Mouse (Mus musculus): ENCODE data around the gene Tmem107.

Gene Tmem107

GRCm38 (mm10) chr11:69106842-69107241 is 36.2 kb downstream of the Tmem107 start:
- DNase-seq (ENCODE audit: low spot score) = no peak

DNA sequence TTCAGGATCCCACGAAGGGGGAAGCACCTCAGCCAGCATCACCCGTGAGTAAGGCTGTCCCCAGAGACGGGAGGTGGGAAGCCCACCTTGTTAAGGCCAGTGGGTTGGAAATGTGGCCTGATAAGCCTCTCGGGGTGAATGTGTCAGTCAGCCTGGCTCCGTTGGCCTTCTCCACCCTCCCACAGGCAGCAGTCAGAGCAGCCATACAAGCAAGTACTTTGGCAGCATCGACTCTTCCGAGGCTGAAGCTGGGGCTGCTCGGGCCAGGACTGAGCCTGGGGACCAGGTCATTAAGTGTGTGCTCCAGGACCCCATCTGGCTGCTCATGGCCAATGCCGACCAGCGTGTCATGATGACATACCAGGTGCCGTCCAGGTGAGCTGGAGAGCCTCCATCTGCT is 37.1 kb downstream of the Tmem107 start:
- DNase-seq (ENCODE audit: low spot score) = no peak

DNA sequence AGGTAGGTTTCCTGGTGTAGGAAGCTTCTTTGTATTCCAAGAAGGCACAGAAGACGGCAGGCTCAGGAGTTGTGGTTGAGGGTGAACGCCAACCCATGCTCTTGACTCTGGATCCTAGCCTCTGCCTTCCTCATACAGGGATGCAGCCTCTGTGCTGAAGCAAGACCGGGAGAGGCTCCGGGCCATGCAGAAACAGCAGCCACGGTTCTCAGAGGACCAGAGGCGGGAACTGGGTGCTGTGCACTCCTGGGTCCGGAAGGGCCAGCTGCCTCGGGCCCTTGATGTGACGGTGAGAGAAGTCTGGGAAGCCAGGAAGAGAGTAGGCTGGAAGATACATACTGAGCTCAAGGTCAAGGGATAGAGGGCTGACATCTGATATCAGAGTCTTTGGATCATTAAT is 37.6 kb downstream of the Tmem107 start:
- DNase-seq (ENCODE audit: low spot score) = no peak

- DNase-seq (ENCODE audit: low spot score) = no peak
These were observed 38.7 kb downstream of the Tmem107 start for GRCm38 (mm10) chr11:69109032-69109900.

DNA sequence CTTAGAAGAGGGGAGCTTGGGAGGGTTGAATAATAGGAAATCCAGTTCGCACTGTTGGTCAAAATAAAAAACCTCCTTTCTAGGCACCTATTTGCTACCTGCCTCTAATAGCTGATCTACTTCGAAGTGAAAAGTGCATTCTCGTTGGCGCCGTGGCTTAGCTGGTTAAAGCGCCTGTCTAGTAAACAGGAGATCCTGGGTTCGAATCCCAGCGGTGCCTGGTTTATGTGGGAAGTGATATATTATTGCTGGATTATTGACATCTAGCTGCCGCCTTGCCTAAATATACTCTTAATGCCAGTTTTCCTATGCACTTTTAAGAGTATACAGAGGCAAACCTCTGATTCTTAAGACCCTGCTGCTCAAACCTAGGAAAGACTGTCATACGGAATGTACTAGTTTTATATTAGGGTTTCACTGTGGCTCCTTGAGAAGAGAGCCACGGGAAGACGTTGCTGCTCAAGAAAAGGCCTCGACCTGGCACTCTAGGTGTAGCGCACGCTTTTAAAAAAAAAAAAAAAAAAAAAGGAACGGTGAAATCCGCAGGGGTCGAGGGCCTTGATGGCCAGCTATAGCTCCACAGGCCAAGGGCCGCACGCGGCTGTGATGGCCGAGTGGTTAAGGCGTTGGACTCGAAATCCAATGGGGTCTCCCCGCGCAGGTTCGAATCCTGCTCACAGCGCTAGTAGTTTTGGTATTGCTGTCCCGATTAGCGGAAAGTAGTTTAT is 39.9 kb downstream of the Tmem107 start:
- DNase-seq (ENCODE audit: low spot score) = peak; percentile 92

- no peak for DNase-seq (ENCODE audit: low spot score)
These were observed 40.6 kb downstream of the Tmem107 start for GRCm38 (mm10) chr11:69111051-69111810.

GRCm38 (mm10) chr11:69111865-69112264 is 41.3 kb downstream of the Tmem107 start:
- DNase-seq (ENCODE audit: low spot score) = no peak

DNA sequence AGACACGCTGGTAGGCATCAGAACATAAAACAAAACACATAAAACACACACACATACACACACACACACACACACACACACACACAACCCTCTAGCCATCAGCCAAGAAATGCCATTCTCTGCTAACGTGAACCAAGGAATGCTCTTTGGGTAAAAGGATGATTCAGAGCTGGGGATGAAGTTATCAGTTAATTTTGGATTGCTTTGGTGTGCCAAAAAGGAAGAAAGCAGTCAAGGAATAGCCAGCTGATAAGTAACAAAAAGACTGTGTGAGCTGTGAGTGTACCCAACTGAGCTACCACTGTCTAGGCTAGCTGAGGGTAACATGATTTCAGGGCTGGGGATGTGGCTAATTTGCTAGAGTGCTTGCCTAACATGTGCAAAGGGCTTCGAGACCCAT is 43.4 kb downstream of the Tmem107 start:
- DNase-seq (ENCODE audit: low spot score) = no peak

GRCm38 (mm10) chr11:69114621-69115020 is 44.0 kb downstream of the Tmem107 start:
- DNase-seq (ENCODE audit: low spot score) = no peak

GRCm38 (mm10) chr11:69116843-69117242 is 46.2 kb downstream of the Tmem107 start:
- no peak for DNase-seq (ENCODE audit: low spot score)

GRCm38 (mm10) chr11:69117737-69118695 is 47.4 kb downstream of the Tmem107 start:
- DNase-seq (ENCODE audit: low spot score) = peak; percentile 58

DNA sequence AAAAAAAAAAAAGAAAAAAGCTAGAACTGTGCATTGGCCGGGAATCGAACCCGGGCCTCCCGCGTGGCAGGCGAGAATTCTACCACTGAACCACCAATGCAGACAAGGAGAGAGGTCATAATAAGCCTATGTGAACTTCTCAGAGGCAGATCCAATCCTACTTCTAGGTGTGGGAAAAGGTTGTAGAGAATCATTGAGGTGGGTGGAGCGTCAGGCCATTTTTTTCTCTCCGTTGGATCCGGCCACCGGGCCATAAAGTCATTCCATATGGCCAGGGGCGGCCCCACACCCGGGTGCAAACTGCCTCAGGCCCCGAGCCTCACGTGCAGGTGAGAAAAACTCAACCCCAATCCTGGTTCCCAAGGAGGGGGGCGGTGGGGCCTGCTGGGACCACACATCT is 48.2 kb downstream of the Tmem107 start:
- peak; percentile 89 for DNase-seq (ENCODE audit: low spot score)

DNA sequence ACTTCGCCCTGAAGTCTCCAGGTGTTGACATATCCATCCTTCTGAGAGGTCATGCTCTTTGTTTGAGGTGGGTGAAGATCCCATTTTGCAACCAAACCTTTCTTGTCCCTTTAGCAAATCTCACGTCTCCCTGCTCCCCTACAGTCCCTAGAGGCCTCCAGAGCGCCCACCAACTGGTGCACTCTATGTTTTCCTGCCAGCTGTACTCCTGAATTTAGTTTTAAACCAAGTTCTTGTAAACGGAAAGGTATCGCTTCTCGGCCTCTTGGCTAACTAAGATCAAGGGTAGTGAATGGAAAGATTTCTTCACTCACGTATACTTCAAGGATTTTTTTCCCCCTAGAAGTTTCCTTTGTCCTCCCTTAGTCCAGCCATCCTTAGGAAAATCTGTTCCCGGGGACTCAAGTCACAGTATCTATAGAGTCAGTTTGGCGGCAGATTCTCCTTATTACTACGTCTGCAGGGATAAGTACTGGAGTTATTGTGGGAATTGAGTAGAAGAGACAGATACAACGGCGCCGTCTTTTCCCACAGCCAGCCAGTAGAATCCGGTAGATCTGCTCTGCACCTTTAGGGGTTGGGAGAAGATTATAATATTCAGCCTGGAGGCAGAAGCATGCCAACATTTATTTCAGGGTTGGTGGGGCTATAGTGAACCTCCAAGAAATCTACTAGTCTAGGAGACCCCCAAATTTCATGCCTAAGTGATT is 49.0 kb downstream of the Tmem107 start:
- DNase-seq (ENCODE audit: low spot score) = no peak

GRCm38 (mm10) chr11:69120221-69121000 is 49.8 kb downstream of the Tmem107 start, which contains the start of gene Hes7:
Gene Hes7 (plus strand): TSS chr11:69120404.
- DNase-seq (ENCODE audit: low spot score) = no peak

DNA sequence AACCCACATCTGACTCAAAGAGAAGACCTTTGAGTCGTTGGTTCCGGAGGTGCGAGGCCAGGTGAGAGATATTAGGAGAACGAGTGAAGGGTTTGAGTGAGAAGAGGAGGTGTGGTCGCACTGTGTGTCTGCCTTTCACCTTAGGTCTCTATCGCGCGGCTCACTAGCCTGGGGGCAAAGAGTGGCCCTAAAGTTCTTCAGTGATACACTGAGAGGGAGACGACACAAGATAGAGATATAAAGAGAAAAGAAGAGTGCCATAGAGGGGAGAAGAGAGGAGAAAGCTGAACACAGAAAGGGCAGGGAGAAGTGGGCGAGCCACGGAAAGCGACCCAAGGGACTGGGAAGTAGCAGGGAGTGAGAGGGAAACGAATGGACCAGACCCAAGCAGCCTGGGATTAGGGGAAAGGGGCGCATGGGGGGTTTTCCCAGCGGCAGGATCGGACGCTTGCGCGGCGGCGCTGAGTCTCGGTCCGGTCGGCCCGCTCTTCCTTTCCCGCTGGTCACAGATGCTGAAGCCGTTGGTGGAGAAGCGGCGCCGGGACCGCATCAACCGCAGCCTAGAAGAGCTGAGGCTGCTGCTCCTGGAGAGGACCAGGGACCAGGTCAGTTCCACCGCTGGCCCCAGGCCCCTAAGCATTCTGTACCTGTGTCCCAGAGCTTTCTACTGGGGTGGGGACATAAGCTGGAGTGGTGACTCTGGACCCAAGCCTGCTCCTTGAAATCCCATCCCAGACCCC is 50.6 kb downstream of the Tmem107 start:
- no peak for DNase-seq (ENCODE audit: low spot score)

GRCm38 (mm10) chr11:69121741-69122335 is 51.2 kb downstream of the Tmem107 start:
- DNase-seq (ENCODE audit: low spot score) = no peak

GRCm38 (mm10) chr11:69122336-69122951 is 51.8 kb downstream of the Tmem107 start, which contains the start of gene 9130213A22Rik:
Gene 9130213A22Rik (minus strand): TSS chr11:69122589.
- peak; percentile 92 for DNase-seq (ENCODE audit: low spot score)

Data from layer of hippocampus, adult 11-12 months (tissue).